Mouse (Mus musculus) retina, adult 2 months (tissue): Measurements from ENCODE around the gene Krt86.
"Not testable (repeated sequence)": the region's sequence is repeated elsewhere in the genome, so short reads cannot be mapped to it uniquely, and the experiment has no call there.

Experiments used
- DNase-seq: peaks from one replicate; pipeline ENCODE4 v3.0.0-alpha.2; 2012; ENCODE audit warnings: low read depth, low spot score

Gene Krt86

GRCm38 (mm10) chr15:101492718-101493117 is 19.4 kb downstream of the Krt86 start:
- no peak for DNase-seq

DNA sequence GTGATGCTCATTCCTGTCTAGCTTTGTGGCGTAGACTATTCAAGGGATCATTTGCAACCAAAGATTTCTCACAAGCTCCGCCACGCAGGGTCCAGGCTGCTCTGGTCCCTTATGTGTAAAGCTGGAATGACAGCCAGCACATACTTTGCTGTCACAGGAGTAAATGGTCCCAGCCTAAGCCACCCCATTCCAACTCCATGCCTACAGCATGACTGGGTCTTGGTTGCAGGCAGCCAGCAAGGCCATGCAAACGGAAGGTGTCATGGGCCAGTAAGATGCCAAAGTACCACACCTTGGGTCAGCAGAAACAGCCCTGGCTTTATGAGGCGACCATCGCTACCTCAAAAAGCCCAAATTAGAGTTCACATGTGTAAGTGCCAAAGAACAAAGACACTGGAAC is 20.4 kb downstream of the Krt86 start:
- no peak for DNase-seq

GRCm38 (mm10) chr15:101494203-101494602 is 20.9 kb downstream of the Krt86 start:
- DNase-seq: no peak

GRCm38 (mm10) chr15:101495266-101495665 is 22.0 kb downstream of the Krt86 start:
- no peak for DNase-seq

GRCm38 (mm10) chr15:101497181-101497580 is 23.9 kb downstream of the Krt86 start:
- DNase-seq: peak; percentile 15

DNA sequence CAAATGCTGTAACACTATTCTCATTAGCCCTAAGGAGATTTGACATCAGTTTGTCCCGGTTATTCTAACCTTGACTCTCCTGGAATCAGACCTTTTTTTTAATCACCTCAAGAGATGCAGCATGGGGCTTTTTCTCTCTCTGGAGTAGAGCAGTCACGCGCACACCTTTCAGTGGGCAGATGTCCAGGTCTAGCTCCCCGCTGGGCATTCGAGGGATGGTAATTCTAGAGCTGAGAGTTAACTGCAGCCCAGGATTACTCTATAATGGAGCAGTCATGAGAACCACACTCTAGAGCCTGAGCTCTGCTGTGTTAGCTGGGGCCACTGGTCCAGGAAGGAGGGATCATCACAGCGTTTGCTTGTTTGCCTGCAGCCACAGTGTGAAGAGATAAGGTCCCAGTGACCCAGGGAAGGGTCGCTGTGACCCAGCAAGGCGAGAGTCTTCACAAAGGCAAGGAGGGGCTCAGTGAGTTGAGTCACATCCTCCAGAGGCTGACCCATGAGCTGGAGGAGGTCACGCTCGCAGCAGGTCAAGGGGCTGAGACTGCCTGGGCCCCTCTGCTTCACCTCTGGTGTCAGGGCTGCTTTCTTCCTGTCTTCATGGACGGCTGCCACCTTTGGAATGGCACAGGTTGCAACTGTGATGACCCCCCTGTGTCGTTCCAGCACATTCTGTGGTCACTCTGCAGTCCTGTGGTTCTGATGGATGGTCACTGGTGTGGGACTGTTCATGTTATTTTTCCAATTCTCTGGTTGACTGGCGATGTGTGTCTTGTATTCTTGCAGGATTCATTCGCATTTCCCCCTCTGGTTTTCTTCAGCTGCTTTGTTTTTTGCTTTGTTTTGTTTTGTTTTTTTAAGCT is 33.8 kb downstream of the Krt86 start:
- no peak for DNase-seq

DNA sequence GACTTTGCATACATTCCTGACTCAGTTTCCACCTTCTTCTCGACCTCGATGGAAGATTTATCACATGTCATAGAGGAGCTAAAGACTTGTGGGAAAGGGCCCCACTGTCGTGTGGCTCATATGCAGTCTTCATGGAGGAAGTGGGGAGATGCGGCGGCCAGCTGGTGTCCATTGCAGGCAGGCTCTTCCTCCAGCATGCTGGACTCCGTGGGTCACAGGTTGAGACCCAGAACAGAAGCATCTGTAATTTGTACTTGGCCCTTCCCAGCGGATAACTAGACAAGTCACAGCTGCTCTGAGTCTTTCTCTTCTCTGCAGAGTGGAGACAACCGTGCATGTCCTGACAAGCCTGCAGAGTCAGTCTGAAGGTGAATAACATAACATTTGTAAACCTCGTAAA is 35.0 kb downstream of the Krt86 start:
- DNase-seq: no peak

DNA sequence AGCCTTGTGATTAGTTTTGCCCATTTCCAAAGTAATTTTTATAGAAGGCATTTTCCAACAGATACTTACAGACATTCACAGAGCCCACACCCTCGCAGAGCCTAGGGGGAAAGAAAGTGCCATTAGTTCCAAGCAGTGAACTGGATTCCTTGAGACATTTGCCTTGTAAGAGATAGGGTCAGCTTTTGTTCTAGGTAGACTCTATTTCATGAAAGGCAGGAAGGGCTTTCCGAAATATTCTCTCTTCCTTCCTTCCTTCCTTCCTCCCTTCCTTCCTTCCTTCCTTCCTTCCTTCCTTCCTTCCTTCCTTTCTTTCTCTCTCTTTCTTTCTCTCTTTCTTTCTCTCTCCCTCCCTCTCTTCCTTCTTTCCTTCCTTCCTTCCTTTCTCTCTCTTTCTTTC is 43.9 kb downstream of the Krt86 start, which contains the start of gene Gm49425:
Gm49425 (minus strand) TSS at position 101 of the 400 bp plus-strand sequence.
- not testable (repeated sequence) for DNase-seq

GRCm38 (mm10) chr15:101519792-101520191 is 46.5 kb downstream of the Krt86 start:
- DNase-seq: peak; percentile 40

GRCm38 (mm10) chr15:101522556-101523232 is 49.4 kb downstream of the Krt86 start:
- no peak for DNase-seq
